Mouse (Mus musculus): ENCODE data around the gene Wdhd1. TPM values are rescaled to one million over a fixed set of nuclear protein-coding genes. Genes with fewer than 3 reads are reported as not detected.

The Wdhd1 gene
- polyA plus RNA-seq, 1 experiment from 2014 or later = 41.6 TPM

DNA sequence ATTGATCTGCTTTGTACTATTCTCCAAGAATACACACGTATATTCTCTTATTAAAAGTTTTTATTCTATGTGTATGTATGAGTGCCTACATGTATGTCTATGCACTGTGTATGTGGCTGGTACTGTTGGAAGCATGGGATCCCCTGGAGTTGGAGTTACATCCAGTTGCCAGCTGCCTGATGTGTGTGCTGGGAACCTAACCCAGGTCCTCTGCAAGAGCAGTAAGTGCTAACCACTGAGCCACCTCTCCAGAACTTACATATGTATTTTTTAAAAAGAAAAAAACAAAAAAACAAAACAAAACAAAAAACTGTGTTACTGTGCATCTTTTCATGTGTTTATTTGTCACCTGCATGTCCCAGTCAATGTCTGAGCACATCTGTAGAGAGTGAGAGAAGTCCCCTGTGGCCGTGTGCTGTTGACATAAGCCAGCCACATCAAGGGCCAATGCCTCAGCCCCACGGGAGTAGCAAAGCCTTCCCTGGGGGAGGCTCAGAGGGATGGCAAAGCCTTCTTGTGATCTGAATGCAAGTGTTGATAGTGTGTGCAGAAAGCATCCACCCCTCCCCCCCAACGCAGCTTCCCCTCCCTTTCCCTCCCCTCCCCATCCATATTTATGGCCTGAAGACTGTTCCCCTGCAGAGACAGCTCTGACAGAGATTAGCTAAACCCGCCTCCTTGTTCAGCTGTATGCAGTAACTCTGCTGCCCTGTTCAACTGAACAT is 42.0 kb downstream of the Wdhd1 start:
- Histone ChIP-seq H3K9ac (replicated peaks) (no peak overlapping the region), H3K27me3 (no peaks in the 10 kb centered on the region), H3K27ac (replicated peaks) (no peak overlapping the region), H3K4me2 (replicated peaks) (no peak overlapping the region), H3K4me3 (no peak overlapping the region), H3K36me3 (no peaks in the 10 kb centered on the region), H3K4me1 (no peaks in the 10 kb centered on the region), H3K9me3 (0 out of 2 replicates have a peak, but pooled peaks cover 5% of the 10 kb centered on the region)
- 72% methylated on average over 5 of the region's 5 CpGs for WGBS
- no peak for ATAC-seq (ENCODE audit: low FRiP score, low read depth)

DNA sequence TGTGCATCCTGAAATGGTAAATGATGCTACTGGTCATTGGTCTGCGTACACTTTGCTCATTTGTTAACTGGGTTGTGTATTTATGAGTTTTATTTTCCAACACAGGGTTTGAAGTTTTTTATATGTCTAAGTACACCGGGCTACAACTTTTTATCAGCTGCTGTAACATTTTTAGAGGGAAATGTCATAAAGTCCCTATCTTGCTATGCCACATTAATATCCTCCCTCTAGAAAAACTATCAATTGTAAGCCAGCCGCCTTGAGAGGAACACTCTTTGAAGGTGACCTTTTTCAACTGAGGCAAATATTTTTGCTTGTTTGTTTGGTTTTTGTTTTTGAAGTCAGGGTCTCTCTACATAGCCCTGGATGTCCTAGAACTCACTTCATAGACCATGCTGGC is 42.6 kb downstream of the Wdhd1 start:
- ATAC-seq (ENCODE audit: low FRiP score, low read depth) = no peak
- 0 out of 2 replicates have a peak, but pooled peaks cover 5% of the 10 kb centered on the region for H3K9me3 ChIP-seq
- H3K27ac ChIP-seq (replicated peaks) = no peak overlapping the region
- no peak overlapping the region for H3K4me3 ChIP-seq
- no peak overlapping the region for H3K4me2 ChIP-seq (replicated peaks)
- H3K36me3 ChIP-seq = no peaks in the 10 kb centered on the region
- H3K9ac ChIP-seq (replicated peaks) = no peak overlapping the region
- WGBS = 95% methylated on average over 3 of the region's 3 CpGs
- H3K27me3 ChIP-seq = no peaks in the 10 kb centered on the region
- no peaks in the 10 kb centered on the region for H3K4me1 ChIP-seq

DNA sequence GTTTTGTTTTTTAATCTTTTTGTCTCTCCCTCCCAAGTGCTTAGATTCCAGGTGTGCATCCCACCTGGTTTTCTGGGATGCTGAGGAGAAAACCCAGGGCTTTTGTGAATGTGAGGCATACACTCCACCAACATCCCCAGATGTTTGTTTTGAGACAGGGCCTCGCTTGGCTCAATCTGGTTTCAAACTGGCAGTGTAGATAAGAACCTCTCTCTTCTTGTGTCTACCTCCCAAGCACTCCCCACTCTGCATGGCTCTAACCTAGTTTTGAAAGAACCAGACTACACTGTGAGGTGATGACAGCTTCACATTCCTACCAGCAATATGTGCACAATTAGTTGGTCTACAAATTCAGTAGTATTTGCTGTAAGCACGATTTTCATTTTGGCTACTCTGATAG is 43.1 kb downstream of the Wdhd1 start:
- H3K27me3 ChIP-seq = no peaks in the 10 kb centered on the region
- H3K36me3 ChIP-seq = no peaks in the 10 kb centered on the region
- no peak overlapping the region for H3K4me3 ChIP-seq
- no peaks in the 10 kb centered on the region for H3K4me1 ChIP-seq
- H3K9ac ChIP-seq (replicated peaks) = no peak overlapping the region
- 81% methylated on average over 2 of the region's 2 CpGs for WGBS
- no peak for ATAC-seq (ENCODE audit: low FRiP score, low read depth)
- H3K27ac ChIP-seq (replicated peaks) = no peak overlapping the region
- 0 out of 2 replicates have a peak, but pooled peaks cover 5% of the 10 kb centered on the region for H3K9me3 ChIP-seq
- H3K4me2 ChIP-seq (replicated peaks) = no peak overlapping the region

DNA sequence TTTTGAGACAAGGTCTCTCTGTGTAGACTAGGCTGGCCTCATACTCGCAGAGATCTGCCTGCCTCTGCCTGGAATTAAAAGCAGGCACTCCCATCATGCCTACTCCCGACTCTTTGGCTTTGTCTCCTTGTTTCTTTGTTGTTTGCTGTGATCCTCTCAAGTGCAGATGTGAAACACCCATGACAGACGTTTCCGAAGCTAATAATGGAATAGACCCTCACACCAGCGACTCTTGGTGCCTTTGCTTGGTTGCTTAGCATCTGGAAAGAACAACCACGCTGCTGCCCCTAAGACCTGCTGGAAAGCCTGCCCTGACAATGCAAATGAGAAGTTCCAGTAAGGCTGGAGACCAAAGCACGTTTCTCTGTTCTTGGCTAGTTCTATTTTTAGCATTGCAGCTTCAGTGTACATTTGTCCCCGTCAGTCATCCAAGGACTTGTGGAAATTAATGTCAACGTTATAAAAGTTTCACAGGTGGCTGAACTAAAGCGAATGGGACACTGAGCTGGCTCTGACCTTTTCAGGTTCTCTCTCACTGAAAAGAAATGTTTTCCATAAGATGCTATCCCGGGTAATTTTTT is 46.8 kb downstream of the Wdhd1 start:
- no peak overlapping the region for H3K4me2 ChIP-seq (replicated peaks)
- WGBS = 84% methylated on average over 11 of the region's 11 CpGs
- no peak overlapping the region for H3K27ac ChIP-seq (replicated peaks)
- H3K27me3 ChIP-seq = no peaks in the 10 kb centered on the region
- no peak overlapping the region for H3K4me3 ChIP-seq
- H3K9ac ChIP-seq (replicated peaks) = no peak overlapping the region
- 0 out of 2 replicates have a peak, but pooled peaks cover 5% of the 10 kb centered on the region for H3K9me3 ChIP-seq
- no peak for ATAC-seq (ENCODE audit: low FRiP score, low read depth)
- no peaks in the 10 kb centered on the region for H3K4me1 ChIP-seq
- no peaks in the 10 kb centered on the region for H3K36me3 ChIP-seq

DNA sequence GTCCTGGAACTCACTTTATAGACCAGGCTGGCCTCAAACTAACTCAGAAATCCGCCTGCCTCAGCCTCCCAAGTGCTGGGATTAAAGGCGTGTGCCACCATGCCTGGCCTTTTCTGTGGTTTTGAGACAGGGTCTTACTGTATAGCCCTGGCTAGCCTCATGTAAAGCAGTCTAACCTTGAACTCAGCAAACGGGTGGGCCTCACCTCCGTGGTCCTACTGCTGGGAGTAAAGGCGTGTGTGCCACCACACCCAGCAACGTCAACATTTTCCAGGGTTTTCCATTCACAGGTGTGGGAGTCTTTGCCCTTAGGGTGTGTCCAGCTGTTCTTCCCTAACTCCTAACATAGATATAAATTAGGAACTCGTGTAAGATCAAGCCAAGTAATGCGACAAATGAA is 50.7 kb downstream of the Wdhd1 start:
- no peak overlapping the region for H3K9ac ChIP-seq (replicated peaks)
- ATAC-seq (ENCODE audit: low FRiP score, low read depth) = no peak

DNA sequence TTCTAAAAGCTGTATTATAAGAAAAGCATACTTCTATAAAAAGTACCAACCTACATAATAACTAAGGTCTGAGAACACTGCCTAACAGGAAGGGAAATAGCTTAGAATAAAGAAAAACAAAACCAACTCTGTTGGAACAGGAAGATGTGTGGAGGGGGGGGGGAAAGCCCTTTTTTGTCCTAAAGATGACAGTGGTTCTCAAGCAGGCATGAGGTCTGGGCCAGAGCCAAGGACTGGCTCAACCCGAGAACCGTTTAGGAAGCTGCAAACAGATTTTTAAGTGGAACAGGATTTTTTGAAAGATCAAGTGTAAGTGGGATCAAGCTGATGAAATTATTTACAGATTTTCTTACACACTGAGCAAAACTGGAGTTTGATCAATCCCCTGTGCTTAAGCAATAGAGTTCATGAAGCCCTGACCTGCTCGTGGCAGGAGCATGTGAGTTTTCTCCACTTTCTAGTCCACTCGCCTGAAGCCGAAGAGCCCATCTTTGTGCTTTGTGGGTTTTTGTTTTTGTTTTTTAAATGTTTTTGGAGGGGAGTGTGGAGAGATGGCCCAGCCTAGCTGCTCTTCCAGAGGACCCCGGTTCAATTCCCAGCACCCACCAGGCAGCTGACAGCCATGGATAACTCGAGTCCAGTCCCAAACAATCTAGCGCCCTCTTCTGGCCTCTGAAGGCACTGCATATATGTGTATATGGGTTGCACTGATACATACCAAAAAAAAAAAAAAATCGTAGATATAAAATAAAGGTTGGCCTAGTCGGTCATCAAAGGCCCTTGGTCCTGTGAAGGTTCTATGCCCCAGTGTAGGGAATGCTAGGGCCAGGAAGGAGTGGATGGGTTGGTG is 52.0 kb downstream of the Wdhd1 start:
- no peaks in the 10 kb centered on the region for H3K4me1 ChIP-seq
- H3K36me3 ChIP-seq = no peaks in the 10 kb centered on the region
- no peak overlapping the region for H3K4me2 ChIP-seq (replicated peaks)
- H3K9ac ChIP-seq (replicated peaks) = no peak overlapping the region
- no peak for ATAC-seq (ENCODE audit: low FRiP score, low read depth)
- no peak overlapping the region for H3K4me3 ChIP-seq
- no peaks in the 10 kb centered on the region for H3K9me3 ChIP-seq
- no peaks in the 10 kb centered on the region for H3K27me3 ChIP-seq
- 83% methylated on average over 10 of the region's 10 CpGs for WGBS
- H3K27ac ChIP-seq (replicated peaks) = no peak overlapping the region

More for the DNA sequence above, 50.7 kb downstream of the Wdhd1 start:
- Histone ChIP-seq H3K4me1 (no peaks in the 10 kb centered on the region), H3K4me3 (no peak overlapping the region), H3K4me2 (replicated peaks) (no peak overlapping the region), H3K27me3 (no peaks in the 10 kb centered on the region), H3K36me3 (no peaks in the 10 kb centered on the region), H3K9me3 (no peaks in the 10 kb centered on the region), H3K27ac (replicated peaks) (no peak overlapping the region)
- WGBS = 90% methylated on average over 8 of the region's 8 CpGs

DNA sequence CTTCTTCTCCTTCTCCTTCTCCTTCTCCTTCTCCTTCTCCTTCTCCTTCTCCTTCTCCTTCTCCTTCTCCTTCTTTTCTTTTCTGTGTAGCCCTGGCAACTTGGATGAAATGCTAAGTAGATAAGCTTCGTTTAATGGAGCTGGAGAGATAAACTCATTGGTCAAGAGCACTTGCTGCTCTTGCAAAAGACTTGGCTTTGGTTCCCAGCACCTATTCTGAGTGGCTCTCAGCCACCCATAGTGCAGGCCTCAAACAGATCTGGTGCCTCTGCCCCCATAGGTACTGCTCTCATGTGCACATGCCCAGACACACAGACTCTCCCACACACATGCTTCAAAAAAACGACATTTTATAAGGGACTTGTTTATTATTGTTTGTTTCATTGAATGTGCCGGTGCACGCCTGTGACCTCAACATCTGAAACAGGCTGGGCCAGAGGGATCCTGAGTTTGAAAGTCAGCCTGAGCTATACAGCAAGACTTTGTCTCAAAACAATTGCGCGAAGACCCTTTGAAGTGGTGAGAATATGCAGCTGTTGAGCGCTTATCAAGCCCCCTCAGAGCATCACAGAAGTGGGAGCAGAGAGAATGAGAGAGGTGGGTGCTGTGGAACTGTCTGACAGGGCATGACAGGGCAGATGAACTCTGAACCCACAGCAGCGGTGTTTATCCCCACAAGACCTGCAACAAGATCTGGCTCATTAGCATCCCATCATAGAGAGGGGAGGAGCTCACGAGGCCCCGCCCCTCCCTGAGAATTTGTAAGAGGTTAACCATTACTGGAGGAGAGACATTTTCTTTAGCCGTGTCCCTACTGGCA is 53.8 kb downstream of the Wdhd1 start:
- no peak overlapping the region for H3K9ac ChIP-seq (replicated peaks)
- H3K9me3 ChIP-seq = no peaks in the 10 kb centered on the region
- no peak overlapping the region for H3K4me3 ChIP-seq
- no peaks in the 10 kb centered on the region for H3K27me3 ChIP-seq
- no peaks in the 10 kb centered on the region for H3K36me3 ChIP-seq
- 83% methylated on average over 11 of the region's 11 CpGs for WGBS
- H3K4me2 ChIP-seq (replicated peaks) = no peak overlapping the region
- H3K27ac ChIP-seq (replicated peaks) = no peak overlapping the region
- ATAC-seq (ENCODE audit: low FRiP score, low read depth) = no peak
- no peaks in the 10 kb centered on the region for H3K4me1 ChIP-seq

DNA sequence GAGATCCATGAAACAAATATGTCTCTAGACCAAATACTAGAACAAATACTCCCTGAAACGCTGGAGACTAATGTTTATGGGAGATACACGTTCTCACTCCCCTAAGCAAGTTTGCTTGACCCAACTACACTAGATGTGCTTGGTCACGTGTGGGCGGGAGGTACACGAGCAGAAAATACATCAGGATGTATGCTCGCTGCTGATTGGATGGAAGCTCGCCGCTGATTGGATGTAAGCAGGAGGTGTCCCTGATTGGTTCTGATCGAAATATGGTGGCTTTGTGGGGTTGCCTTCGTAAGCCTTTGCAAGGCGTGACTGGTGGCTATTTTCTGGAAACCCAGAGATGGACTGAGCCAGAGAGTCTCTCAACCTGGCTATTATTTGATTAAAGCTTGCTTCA is 55.1 kb downstream of the Wdhd1 start:
- H3K4me3 ChIP-seq = no peak overlapping the region
- 91% methylated on average over 11 of the region's 11 CpGs for WGBS
- no peak overlapping the region for H3K9ac ChIP-seq (replicated peaks)
- H3K4me1 ChIP-seq = no peaks in the 10 kb centered on the region
- ATAC-seq (ENCODE audit: low FRiP score, low read depth) = no peak
- no peaks in the 10 kb centered on the region for H3K36me3 ChIP-seq
- H3K27ac ChIP-seq (replicated peaks) = no peak overlapping the region
- no peak overlapping the region for H3K4me2 ChIP-seq (replicated peaks)
- no peaks in the 10 kb centered on the region for H3K9me3 ChIP-seq
- no peaks in the 10 kb centered on the region for H3K27me3 ChIP-seq

DNA sequence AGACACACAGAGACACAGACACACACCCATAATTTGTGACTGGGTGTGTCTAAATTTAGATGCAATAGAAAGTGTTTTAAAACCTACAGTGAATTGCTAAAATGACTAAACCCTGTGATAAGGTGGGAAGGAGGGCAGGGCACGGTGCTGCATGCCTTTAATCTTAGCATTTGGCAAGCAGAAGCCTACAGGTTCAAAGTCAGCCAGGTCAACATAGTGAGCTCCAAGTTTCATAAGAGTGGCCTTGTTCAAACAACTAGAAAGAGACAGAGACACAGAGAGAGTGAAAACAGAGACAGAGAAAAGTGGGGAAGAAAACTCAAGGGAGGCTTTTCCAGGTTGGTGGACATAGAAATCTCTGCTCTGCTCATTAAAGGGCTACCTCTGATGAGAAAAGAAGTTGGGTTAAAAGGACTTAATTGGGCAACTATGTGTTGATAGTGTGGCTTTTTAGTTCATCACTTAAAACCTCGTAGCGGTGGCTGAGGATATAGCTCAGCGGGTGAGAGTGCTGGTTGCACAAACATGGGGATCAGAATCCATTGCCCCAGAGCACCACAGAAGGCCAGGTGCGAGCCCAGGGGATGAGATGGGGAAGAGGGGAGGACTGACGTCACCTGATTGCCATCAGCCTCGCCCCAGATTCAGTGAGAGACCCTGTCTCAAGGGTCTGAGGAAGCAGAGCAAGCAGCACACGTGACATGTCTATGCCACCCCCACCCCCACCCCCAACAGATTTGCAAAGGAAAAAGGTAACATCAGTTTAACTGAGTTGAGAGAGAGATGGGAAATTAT is 56.2 kb downstream of the Wdhd1 start:
- Histone ChIP-seq H3K9me3 (no peaks in the 10 kb centered on the region), H3K9ac (replicated peaks) (no peak overlapping the region), H3K4me1 (no peaks in the 10 kb centered on the region), H3K27me3 (no peaks in the 10 kb centered on the region), H3K4me3 (no peak overlapping the region), H3K27ac (replicated peaks) (no peak overlapping the region), H3K4me2 (replicated peaks) (no peak overlapping the region), H3K36me3 (no peaks in the 10 kb centered on the region)
- 82% methylated on average over 8 of the region's 8 CpGs for WGBS
- no peak for ATAC-seq (ENCODE audit: low FRiP score, low read depth)

DNA sequence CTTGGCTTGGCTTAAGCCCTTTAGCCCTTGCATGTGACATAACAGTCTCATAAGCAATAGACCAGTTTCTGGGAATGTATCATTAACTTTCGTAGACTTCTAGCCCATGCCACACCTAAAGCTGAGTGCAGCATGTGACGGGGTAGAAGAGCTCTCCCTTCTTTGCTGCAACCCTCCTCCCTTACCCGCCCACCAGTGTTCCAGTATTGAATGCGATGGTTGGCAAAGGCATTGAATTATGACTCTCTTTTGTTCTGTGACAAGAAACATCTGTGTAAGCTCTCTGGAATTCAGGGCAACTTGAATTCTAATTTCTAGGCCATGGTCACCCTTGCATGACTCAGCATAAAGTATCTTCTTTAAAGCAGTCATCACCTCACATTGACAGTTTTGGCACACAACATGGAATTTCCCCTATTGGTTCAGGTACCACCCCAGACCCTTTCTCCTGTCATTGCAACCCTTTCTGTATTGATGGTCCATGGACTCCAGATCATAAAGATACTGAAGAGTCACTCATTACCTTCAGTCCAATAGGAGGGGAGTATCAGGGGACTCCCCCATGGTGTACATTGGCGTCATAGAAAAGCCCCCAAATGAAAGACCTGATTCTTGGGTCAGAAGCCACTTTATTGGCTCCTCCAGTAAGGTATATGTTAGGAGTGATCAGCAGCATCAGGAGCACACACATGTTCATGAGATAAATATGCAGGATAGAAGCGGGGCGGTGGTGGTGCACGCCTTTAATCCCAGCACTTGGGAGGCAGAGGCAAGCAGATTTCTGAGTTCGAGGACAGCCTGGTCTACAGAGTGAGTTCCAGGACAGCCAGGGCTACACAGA is 57.7 kb downstream of the Wdhd1 start:
- no peak for ATAC-seq (ENCODE audit: low FRiP score, low read depth)
- WGBS = 89% methylated on average over 9 of the region's 9 CpGs
- Histone ChIP-seq H3K27me3 (no peaks in the 10 kb centered on the region), H3K9me3 (no peaks in the 10 kb centered on the region), H3K4me2 (replicated peaks) (no peak overlapping the region), H3K4me3 (no peak overlapping the region), H3K36me3 (no peaks in the 10 kb centered on the region), H3K4me1 (no peaks in the 10 kb centered on the region), H3K27ac (replicated peaks) (no peak overlapping the region), H3K9ac (replicated peaks) (no peak overlapping the region)
